Mouse (Mus musculus) thymus, postnatal 0 days (tissue): ENCODE data around the gene Asb1. TPM values are rescaled to one million over a fixed set of nuclear protein-coding genes. Genes with fewer than 3 reads are reported as not detected.
A peak's percentile ranks its signal among the peaks of the same experiment; 100 is the strongest.

Experiments used
- DNase-seq: peaks from one replicate; pipeline ENCODE4 v3.0.0-alpha.2; 2015; ENCODE audit warnings: low spot score
- polyA plus RNA-seq: library from polyadenylated mRNA; unstranded; fragments of >200 nt; fragmentation: Nextera tagmentation; extraction: Ambion mirVana; gene quantifications from 2 replicates; pipeline ENCODE4 v1.2.1, GENCODE M21; 2015

The Asb1 gene
- polyA plus RNA-seq: 4.0 and 4.3 TPM in 2 replicates

GRCm38 (mm10) chr1:91540271-91540826 is at the start of gene Asb1:
Gene Asb1, plus strand, starts transcription at chr1:91540544.
- DNase-seq: peak; percentile 90

GRCm38 (mm10) chr1:91492740-91493139 is 47.6 kb upstream of the Asb1 start:
- no peak for DNase-seq

- no peak for DNase-seq
Measured at GRCm38 (mm10) chr1:91493938-91494337, 46.4 kb upstream of the Asb1 start.

- DNase-seq: peak; percentile 92
Measured at GRCm38 (mm10) chr1:91494457-91495140, 45.7 kb upstream of the Asb1 start, which contains the start of gene Traf3ip1. Gene Traf3ip1, plus strand, starts transcription at chr1:91494647.

GRCm38 (mm10) chr1:91495321-91495720 is 45.0 kb upstream of the Asb1 start:
- no peak for DNase-seq

GRCm38 (mm10) chr1:91498579-91498978 is 41.8 kb upstream of the Asb1 start:
- DNase-seq: no peak

GRCm38 (mm10) chr1:91504615-91505014 is 35.7 kb upstream of the Asb1 start:
- no peak for DNase-seq

- no peak for DNase-seq
Measured at GRCm38 (mm10) chr1:91514916-91515315, 25.4 kb upstream of the Asb1 start.

GRCm38 (mm10) chr1:91515642-91516041 is 24.7 kb upstream of the Asb1 start:
- DNase-seq: no peak

- DNase-seq: peak; percentile 70
Measured at GRCm38 (mm10) chr1:91523759-91524158, 16.6 kb upstream of the Asb1 start.

GRCm38 (mm10) chr1:91525838-91526237 is 14.5 kb upstream of the Asb1 start:
- DNase-seq: no peak

- no peak for DNase-seq
Measured at GRCm38 (mm10) chr1:91530166-91530565, 10.2 kb upstream of the Asb1 start.

- DNase-seq: no peak
Measured at GRCm38 (mm10) chr1:91532243-91532642, 8.1 kb upstream of the Asb1 start.

- no peak for DNase-seq
Measured at GRCm38 (mm10) chr1:91532892-91533291, 7.5 kb upstream of the Asb1 start.

- DNase-seq: no peak
Measured at GRCm38 (mm10) chr1:91533483-91533882, 6.9 kb upstream of the Asb1 start.

- DNase-seq: no peak
Measured at GRCm38 (mm10) chr1:91533961-91534723, 6.2 kb upstream of the Asb1 start.

- no peak for DNase-seq
Measured at GRCm38 (mm10) chr1:91537786-91538569, 2.4 kb upstream of the Asb1 start.

GRCm38 (mm10) chr1:91538570-91538929 is 1.8 kb upstream of the Asb1 start:
- no peak for DNase-seq

GRCm38 (mm10) chr1:91539246-91539645 is 1.1 kb upstream of the Asb1 start:
- DNase-seq: no peak

- DNase-seq: no peak
Measured at GRCm38 (mm10) chr1:91539704-91540270, 557 bp upstream of the Asb1 start.

- no peak for DNase-seq
Measured at GRCm38 (mm10) chr1:91541042-91541592, 773 bp downstream of the Asb1 start.
